Mouse (Mus musculus) thymus, postnatal 36 days (tissue): ENCODE results near the gene Nck2.

Experiments
- DNase-seq, 2 experiments: peaks; one replicate each; pipeline ENCODE4 v3.0.0; 2022; ENCODE audit warnings: mixed read lengths in 2 of 2

The Nck2 gene

GRCm38 (mm10) chr1:43589910-43590309, 145.5 kb downstream of the Nck2 start:
- DNase-seq, result no peak

DNA sequence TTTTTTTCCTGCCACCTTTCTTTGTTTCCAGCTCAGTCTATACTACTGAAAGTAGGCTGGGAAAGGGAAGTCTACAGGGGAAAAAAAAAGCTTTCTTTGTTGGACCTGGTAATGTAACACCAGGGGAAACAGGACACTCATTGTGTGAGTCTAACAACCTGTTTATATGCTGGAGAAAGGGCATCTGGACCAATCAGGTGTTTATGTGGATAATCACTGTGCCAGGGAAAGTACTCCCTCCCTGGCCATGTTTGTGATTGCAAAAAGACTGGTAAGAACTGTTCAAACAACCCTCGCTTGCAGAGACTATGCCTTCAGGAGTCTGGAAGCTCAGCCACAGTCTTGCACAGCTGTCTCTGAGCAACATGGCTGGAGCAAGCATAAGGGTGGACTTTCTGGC, 146.3 kb downstream of the Nck2 start:
- peak; percentile 38 to 47 for DNase-seq

GRCm38 (mm10) chr1:43593069-43593468, 148.7 kb downstream of the Nck2 start:
- DNase-seq, result no peak

DNA sequence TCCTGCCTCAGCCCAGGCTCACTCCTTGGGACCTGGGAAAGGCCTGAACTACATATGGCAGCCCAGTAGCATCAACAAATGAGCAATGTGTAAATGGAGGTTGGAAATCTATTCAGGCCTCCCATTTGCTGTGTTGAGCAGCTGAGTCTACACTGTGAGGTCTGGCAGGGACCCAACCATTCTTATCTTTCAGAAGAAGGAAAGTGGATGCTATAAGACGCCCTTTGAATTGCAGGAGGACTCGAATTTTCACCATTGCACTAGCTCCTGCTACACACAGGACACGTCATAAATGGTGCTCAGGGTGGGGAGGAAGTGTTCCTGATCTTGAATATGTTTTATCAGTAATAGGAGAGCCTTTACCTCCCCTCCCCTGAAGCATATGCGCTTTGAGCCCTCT, 150.4 kb downstream of the Nck2 start:
- no peak for DNase-seq

- no peak for DNase-seq
These were observed 153.4 kb downstream of the Nck2 start for GRCm38 (mm10) chr1:43597731-43598130.

GRCm38 (mm10) chr1:43599483-43599882, 155.1 kb downstream of the Nck2 start:
- DNase-seq, result no peak

DNA sequence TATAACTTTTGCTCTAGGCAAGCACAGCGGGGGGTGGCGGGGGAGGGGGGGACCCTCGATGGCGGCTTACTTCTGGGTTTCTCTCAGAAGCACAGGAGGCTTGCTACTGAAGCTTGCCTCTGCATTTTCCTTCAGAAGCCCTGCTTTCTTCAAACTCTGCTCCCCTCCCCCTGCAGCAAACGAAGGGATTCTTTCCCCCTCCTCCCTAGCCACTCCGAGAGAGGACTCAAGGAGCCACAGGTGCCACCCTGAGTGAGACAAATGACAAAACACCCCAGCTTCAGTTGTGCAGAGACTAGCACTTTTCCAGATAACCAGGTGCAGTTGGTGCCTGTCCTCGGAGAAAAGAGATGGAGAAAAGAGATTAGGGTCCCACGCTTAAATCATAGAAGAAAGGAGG, 156.7 kb downstream of the Nck2 start:
- peak; percentile 53 to 76 for DNase-seq

- DNase-seq, result no peak
These were observed 171.6 kb downstream of the Nck2 start for GRCm38 (mm10) chr1:43615948-43616347.
